Mouse (Mus musculus) liver, embryonic 14.5 days (tissue): ENCODE data around the gene Grik5. TPM values are rescaled to one million over a fixed set of nuclear protein-coding genes. Genes with fewer than 3 reads are reported as not detected.

Experiments used
- ATAC-seq: fragments of 200-750 bp; cut with Nextera tagmentation; 2 replicates; pipeline ENCODE4 v1.8.0; 2017; ENCODE audit warnings: moderate number of reproducible peaks, mild to moderate bottlenecking, moderate library complexity; ENCODE audit not compliant: insufficient read depth
- DNase-seq, 3 experiments: peaks; one replicate each; pipeline ENCODE4 v3.0.0-alpha.2; 2012 to 2013; ENCODE audit warnings: low read depth in 3 of 3, low spot score in 3 of 3
- H3K27ac ChIP-seq: fragments of 300-500 bp; sonication (generic); 2 replicates; pipeline ENCODE4 v1.5.1; 2014; ENCODE audit warnings: moderate library complexity, mild to moderate bottlenecking, control low read depth, inconsistent platforms
- H3K27me3 ChIP-seq: fragments of 300-500 bp; sonication (generic); 2 replicates; pipeline ENCODE4 v1.6.1; 2014; ENCODE audit warnings: mild to moderate bottlenecking, low read length, moderate library complexity; ENCODE audit not compliant: control insufficient read depth, insufficient read depth
- H3K36me3 ChIP-seq: fragments of 300-500 bp; sonication (generic); replicated peaks from 2 replicates; pipeline ENCODE4 v1.6.1; 2014; ENCODE audit warnings: low read depth; ENCODE audit not compliant: control insufficient read depth, insufficient read depth
- H3K4me1 ChIP-seq, 2 experiments: fragments of 200-500 bp in 1 of 2; fragments of 300-500 bp in 1 of 2; sonication (generic) in 1 of 2; replicated peaks; 2 replicates each; pipeline ENCODE4 v1.6.1; 2012 to 2014; ENCODE audit warnings: antibody characterized with exemption in 1 of 2, inconsistent platforms in 1 of 2, low read length in 1 of 2; ENCODE audit not compliant: control insufficient read depth in 2 of 2, insufficient read depth in 2 of 2
- H3K4me2 ChIP-seq: fragments of 300-500 bp; sonication (generic); 2 replicates; pipeline ENCODE4 v1.6.1; 2014; ENCODE audit warnings: low read depth, mild to moderate bottlenecking, control low read depth, moderate library complexity
- H3K4me3 ChIP-seq, 2 experiments: fragments of 200-500 bp in 1 of 2; fragments of 300-500 bp in 1 of 2; sonication (generic) in 1 of 2; 2 replicates each; pipeline ENCODE4 v1.5.1; 2012 to 2014; ENCODE audit warnings: low read depth in 2 of 2, low read length in 2 of 2, mild to moderate bottlenecking in 2 of 2, control low read depth in 1 of 2, inconsistent platforms in 1 of 2, moderate library complexity in 1 of 2; ENCODE audit not compliant: insufficient read depth in 1 of 2
- H3K9ac ChIP-seq: fragments of 300-500 bp; sonication (generic); replicated peaks from 2 replicates; pipeline ENCODE4 v1.6.1; 2014; ENCODE audit warnings: mild to moderate bottlenecking, control low read depth, moderate library complexity
- H3K9me3 ChIP-seq: fragments of 300-500 bp; sonication (generic); 2 replicates; pipeline ENCODE4 v1.6.1; 2016; ENCODE audit warnings: low read length, mixed read lengths; ENCODE audit not compliant: control insufficient read depth
- CTCF ChIP-seq: IDR thresholded peaks from 2 replicates; pipeline ENCODE4 v1.5.1; 2016; ENCODE audit warnings: antibody characterized with exemption, low read depth, control low read depth
- EP300 ChIP-seq: IDR thresholded peaks from 2 replicates; pipeline ENCODE4 v1.6.1; 2016; ENCODE audit warnings: antibody characterized with exemption, low read depth
- WGBS: fragments of 180-500 bp; shearing (Covaris S2); extraction: QIAGEN DNeasy Blood & Tissue Kit; methylation state at CpG from one replicate; pipeline ENCODE4 v1.1.7; 2014; ENCODE audit not compliant: insufficient replicate concordance; 5-methylcytosine and 5-hydroxymethylcytosine counted together
- polyA plus RNA-seq, 2 experiments: library from polyadenylated mRNA; depleted of rRNA in 1 of 2; stranded (reverse) in 1 of 2; unstranded in 1 of 2; fragments of >200 nt; fragmentation: Nextera tagmentation in 1 of 2; extraction: Ambion mirVana in 1 of 2; gene quantifications; 2 replicates each; pipeline versions ENCODE4 v1.2.1 to v1.2.3; 2012 to 2014

Gene Grik5
- polyA plus RNA-seq, 2 experiments: 0.37 to 4.9 TPM

GRCm38 (mm10) chr7:25063900-25064299 lies 8.2 kb downstream of the Grik5 start:
- H3K4me1 ChIP-seq: no peaks in the 10 kb centered on the region
- TF ChIP-seq CTCF (no peak), EP300 (no peak)
- no peak overlapping the region for H3K4me3 ChIP-seq
- no peak overlapping the region for H3K27ac ChIP-seq
- no peak overlapping the region for H3K9ac ChIP-seq
- ATAC-seq (no peak), DNase-seq (no peak)
- H3K4me2 ChIP-seq: no peak overlapping the region
- 41% methylated on average over 8 of the region's 8 CpGs for WGBS
- H3K36me3 ChIP-seq: no peaks in the 10 kb centered on the region
- no peaks in the 10 kb centered on the region for H3K9me3 ChIP-seq
- no peaks in the 10 kb centered on the region for H3K27me3 ChIP-seq

GRCm38 (mm10) chr7:25063346-25063745 lies 8.8 kb downstream of the Grik5 start:
- ATAC-seq: no peak
- WGBS: 49% methylated on average over 6 of the region's 6 CpGs
- no peaks in the 10 kb centered on the region for H3K4me1 ChIP-seq
- H3K27me3 ChIP-seq: no peaks in the 10 kb centered on the region
- no peak for DNase-seq
- H3K36me3 ChIP-seq: no peaks in the 10 kb centered on the region
- no peaks in the 10 kb centered on the region for H3K9me3 ChIP-seq
- no peak for TF ChIP-seq CTCF
- no peak for TF ChIP-seq EP300
- no peak overlapping the region for H3K4me3 ChIP-seq
- no peak overlapping the region for H3K9ac ChIP-seq
- no peak overlapping the region for H3K4me2 ChIP-seq
- no peak overlapping the region for H3K27ac ChIP-seq

GRCm38 (mm10) chr7:25058836-25059235 lies 13.3 kb downstream of the Grik5 start:
- 76% methylated on average over 14 of the region's 14 CpGs for WGBS
- no peak for DNase-seq
- no peaks in the 10 kb centered on the region for H3K36me3 ChIP-seq
- no peaks in the 10 kb centered on the region for H3K4me1 ChIP-seq
- ATAC-seq: no peak
- H3K27me3 ChIP-seq: no peaks in the 10 kb centered on the region
- TF ChIP-seq EP300: no peak
- no peak for TF ChIP-seq CTCF
- H3K4me2 ChIP-seq: no peak overlapping the region
- H3K27ac ChIP-seq: no peak overlapping the region
- no peak overlapping the region for H3K9ac ChIP-seq
- no peak overlapping the region for H3K4me3 ChIP-seq
- H3K9me3 ChIP-seq: no peaks in the 10 kb centered on the region

- ATAC-seq: no peak
Measured at GRCm38 (mm10) chr7:25058394-25058793, 13.8 kb downstream of the Grik5 start.

GRCm38 (mm10) chr7:25057888-25058287 lies 14.3 kb downstream of the Grik5 start:
- Histone ChIP-seq H3K27ac (no peak overlapping the region), H3K27me3 (no peaks in the 10 kb centered on the region), H3K36me3 (no peaks in the 10 kb centered on the region), H3K9me3 (no peaks in the 10 kb centered on the region), H3K4me3 (no peak overlapping the region), H3K4me1 (peaks cover 0 to 2% of the 10 kb centered on the region in 2 experiments; a peak in 1 of 4 replicates), H3K4me2 (no peak overlapping the region), H3K9ac (no peak overlapping the region)
- TF ChIP-seq EP300: no peak
- WGBS: 67% methylated on average over 5 of the region's 5 CpGs
- ATAC-seq (no peak), DNase-seq (no peak)

More at GRCm38 (mm10) chr7:25058394-25058793, 13.8 kb downstream of the Grik5 start:
- Histone ChIP-seq H3K4me1 (no peaks in the 10 kb centered on the region), H3K4me2 (no peak overlapping the region), H3K9me3 (no peaks in the 10 kb centered on the region), H3K27me3 (no peaks in the 10 kb centered on the region), H3K9ac (no peak overlapping the region), H3K4me3 (no peak overlapping the region), H3K36me3 (no peaks in the 10 kb centered on the region), H3K27ac (no peak overlapping the region)
- TF ChIP-seq EP300: no peak
- no peak for TF ChIP-seq CTCF
- DNase-seq: no peak
- WGBS: 70% methylated on average over 8 of the region's 8 CpGs
